In the genomic region with DNA sequence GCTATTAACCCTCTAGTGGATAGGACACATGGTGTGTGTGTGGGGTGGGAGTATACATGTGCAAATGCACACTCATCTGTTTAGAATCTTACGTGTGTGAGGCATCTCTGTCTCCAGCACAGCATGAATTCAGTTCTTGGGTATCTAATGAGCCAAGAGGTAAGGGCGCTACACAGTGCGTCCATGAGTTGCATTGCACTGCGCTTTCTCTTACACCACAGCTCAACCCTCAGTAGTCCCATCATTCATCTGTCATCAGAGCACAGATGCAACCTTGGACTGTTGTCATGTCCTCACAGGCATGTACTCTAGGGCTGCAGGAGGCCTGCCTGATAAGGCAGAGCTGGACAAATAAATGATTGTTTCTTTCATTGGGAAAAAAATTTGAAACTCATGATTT, we compare ENCODE assay signal across 33 mouse cellular contexts. TPM values are rescaled to one million over a fixed set of nuclear protein-coding genes. Genes with fewer than 3 reads are reported as not detected.
DNase-seq lines count a peak whose midpoint lies in the region; ATAC-seq and TF ChIP-seq lines count a peak whose summit lies in the region.
"Had no signal": no experiment of that assay in that cellular context is flagged by ENCODE, and none has a peak within 500 bp of the region (broad histone marks: within the 10 kb centered on the region; RNA-seq: fewer than 3 reads in every experiment).

No protein-coding gene starts in this region.

- H3K9me3 ChIP-seq in liver, postnatal 0 days (ENCODE audit: low read length): no peaks in the 10 kb centered on the region
- H3K9me3 ChIP-seq in liver, embryonic 11.5 days (ENCODE audit: control insufficient read depth, low read length): no peaks in the 10 kb centered on the region
- H3K9me3 ChIP-seq in limb, embryonic 10.5 days (replicated peaks): no peaks in the 10 kb centered on the region
- H3K9me3 ChIP-seq in intestine, embryonic 16.5 days (ENCODE audit: control insufficient read depth, low read length): no peaks in the 10 kb centered on the region
- H3K9me3 ChIP-seq: embryonic facial prominence, embryonic 13.5 days; forebrain, embryonic 10.5 days; heart, embryonic 10.5 days; heart, embryonic 15.5 days; limb, embryonic 15.5 days; midbrain, embryonic 15.5 days; neural tube, embryonic 12.5 days had no signal

- H3K4me2 ChIP-seq in liver, postnatal 0 days (ENCODE audit: low read depth, low read length): no peak overlapping the region
- H3K4me2 ChIP-seq in liver, embryonic 11.5 days: no peak overlapping the region
- no peak overlapping the region for H3K4me2 ChIP-seq in intestine, embryonic 16.5 days (ENCODE audit: low read depth, low read length)
- H3K4me2 ChIP-seq: embryonic facial prominence, embryonic 13.5 days; heart, embryonic 15.5 days; limb, embryonic 15.5 days; midbrain, embryonic 15.5 days; neural tube, embryonic 12.5 days had no signal

- ATAC-seq in liver, postnatal 0 days: peak; percentile 35; the same call in 1 of the 2 replicates
- ATAC-seq in liver, embryonic 11.5 days (replicated peaks; ENCODE audit: low FRiP score): no peak
- ATAC-seq in intestine, embryonic 16.5 days: no peak
- ATAC-seq: forebrain, postnatal 0 days; inflammation-experienced regulatory T-cells, adult 6 months; midbrain, embryonic 15.5 days had no signal

- no peak for TF ChIP-seq EP300 in liver, postnatal 0 days (IDR thresholded peaks at IDR 0.05; ENCODE audit: low read depth)

- no peak overlapping the region for H3K4me3 ChIP-seq in liver, postnatal 0 days (ENCODE audit: low read depth, low read length)
- no peak overlapping the region for H3K4me3 ChIP-seq in liver, embryonic 11.5 days (ENCODE audit: low read depth, low read length)
- H3K4me3 ChIP-seq in limb, embryonic 10.5 days: no peak overlapping the region
- no peak overlapping the region for H3K4me3 ChIP-seq in intestine, embryonic 16.5 days (ENCODE audit: low read length)
- H3K4me3 ChIP-seq: embryonic facial prominence, embryonic 13.5 days; forebrain, embryonic 10.5 days; heart, embryonic 10.5 days; heart, embryonic 15.5 days; limb, embryonic 15.5 days; midbrain, embryonic 15.5 days; neural tube, embryonic 12.5 days had no signal

- peaks cover 4% of the 10 kb centered on the region for H3K4me1 ChIP-seq in liver, postnatal 0 days (ENCODE audit: insufficient read depth)
- peaks cover 14% of the 10 kb centered on the region for H3K4me1 ChIP-seq in liver, embryonic 11.5 days (replicated peaks; ENCODE audit: control insufficient read depth, insufficient read depth, low read length)
- peaks cover 35% of the 10 kb centered on the region for H3K4me1 ChIP-seq in limb, embryonic 10.5 days
- peaks cover 12% of the 10 kb centered on the region for H3K4me1 ChIP-seq in intestine, embryonic 16.5 days (ENCODE audit: control insufficient read depth, insufficient read depth, low read length)

- DNase-seq in liver, postnatal 0 days: no peak
- DNase-seq in liver, embryonic 11.5 days (ENCODE audit: low spot score): no peak
- DNase-seq in right cerebral cortex, postnatal 25 days: peak; percentile 0
- no peak for DNase-seq in right cerebral cortex, adult 2 months (ENCODE audit: low spot score in 2 of 2)
- DNase-seq in limb, embryonic 10.5 days (ENCODE audit: low spot score): no peak
- DNase-seq in frontal cortex, adult 2 months (ENCODE audit: extremely low spot score in 1 of 2, low spot score in 1 of 2): no peak
- DNase-seq: adrenal gland, postnatal 36 days; B cell, adult 2 months; cerebellum, adult 18-20 months; cerebellum, postnatal 10 days; forebrain, postnatal 0 days; gastrocnemius, postnatal 14 days; heart, adult 11 months; heart, postnatal 36 days; kidney, adult 18-20 months; kidney, postnatal 4 days; lung, postnatal 36 days; retina, postnatal 1 day; spleen, adult 18-20 months; thymus, adult 18-20 months; thymus, postnatal 25 days had no signal

- no peaks in the 10 kb centered on the region for H3K27me3 ChIP-seq in liver, postnatal 0 days (ENCODE audit: insufficient read depth, low read length)
- no peaks in the 10 kb centered on the region for H3K27me3 ChIP-seq in liver, embryonic 11.5 days (replicated peaks; ENCODE audit: control insufficient read depth, insufficient read depth, low read length)
- no peaks in the 10 kb centered on the region for H3K27me3 ChIP-seq in limb, embryonic 10.5 days (ENCODE audit: low read depth, poor library complexity, severe bottlenecking)
- no peaks in the 10 kb centered on the region for H3K27me3 ChIP-seq in intestine, embryonic 16.5 days (replicated peaks; ENCODE audit: control insufficient read depth, insufficient read depth, low read length)
- H3K27me3 ChIP-seq: embryonic facial prominence, embryonic 13.5 days; heart, embryonic 15.5 days; limb, embryonic 15.5 days; midbrain, embryonic 15.5 days; neural tube, embryonic 12.5 days had no signal

- H3K36me3 ChIP-seq in liver, postnatal 0 days (replicated peaks; ENCODE audit: insufficient read depth, low read length): no peaks in the 10 kb centered on the region
- no peaks in the 10 kb centered on the region for H3K36me3 ChIP-seq in liver, embryonic 11.5 days (ENCODE audit: control insufficient read depth, insufficient read depth, low read length)
- peaks cover 3% of the 10 kb centered on the region; the same call in 1 of the 2 replicates for H3K36me3 ChIP-seq in limb, embryonic 10.5 days
- no peaks in the 10 kb centered on the region for H3K36me3 ChIP-seq in intestine, embryonic 16.5 days (ENCODE audit: control insufficient read depth, insufficient read depth, low read length)
- H3K36me3 ChIP-seq: embryonic facial prominence, embryonic 13.5 days; forebrain, embryonic 10.5 days; heart, embryonic 10.5 days; heart, embryonic 15.5 days; limb, embryonic 15.5 days; midbrain, embryonic 15.5 days; neural tube, embryonic 12.5 days had no signal

- no peak for TF ChIP-seq CTCF in liver, postnatal 0 days (IDR thresholded peaks at IDR 0.05; ENCODE audit: low read depth)

- WGBS in liver, postnatal 0 days (ENCODE audit: insufficient replicate concordance): 83% methylated on average over 4 of the region's 4 CpGs
- WGBS in liver, embryonic 11.5 days: 87% methylated on average over 4 of the region's 4 CpGs
- 95% methylated on average over 4 of the region's 4 CpGs for WGBS in limb, embryonic 10.5 days
- 88% methylated on average over 4 of the region's 4 CpGs for WGBS in intestine, embryonic 16.5 days

- no peak overlapping the region for H3K9ac ChIP-seq in liver, postnatal 0 days (replicated peaks)
- no peak overlapping the region for H3K9ac ChIP-seq in liver, embryonic 11.5 days (ENCODE audit: low read depth, low read length)
- H3K9ac ChIP-seq in intestine, embryonic 16.5 days (ENCODE audit: low read depth, low read length): no peak overlapping the region
- H3K9ac ChIP-seq: embryonic facial prominence, embryonic 13.5 days; forebrain, postnatal 0 days; heart, embryonic 15.5 days; limb, embryonic 15.5 days; liver, embryonic 14.5 days; midbrain, embryonic 15.5 days; neural tube, embryonic 12.5 days had no signal

- no peak overlapping the region for H3K27ac ChIP-seq in liver, postnatal 0 days (ENCODE audit: low read depth)
- no peak overlapping the region for H3K27ac ChIP-seq in liver, embryonic 11.5 days (ENCODE audit: low read depth, low read length)
- H3K27ac ChIP-seq in limb, embryonic 10.5 days: peak overlapping the region; percentile 94; the same call in 1 of the 2 replicates
- H3K27ac ChIP-seq in intestine, embryonic 16.5 days (ENCODE audit: low read length): no peak overlapping the region
- H3K27ac ChIP-seq: embryonic facial prominence, embryonic 13.5 days; heart, embryonic 10.5 days; heart, embryonic 15.5 days; kidney, postnatal 0 days; limb, embryonic 15.5 days; liver, embryonic 14.5 days; midbrain, embryonic 15.5 days; neural tube, embryonic 12.5 days; stomach, postnatal 0 days had no signal

RNA-seq across cellular contexts. Expression of gene Phc2, which starts 18.0 kb away (rescaled TPM):
- polyA plus RNA-seq in liver, postnatal 0 days (2015; fragmentation: Nextera tagmentation; extraction: Ambion mirVana): 14.6 and 18.7 TPM in 2 replicates
- 39.3 and 40.4 TPM in 2 replicates for polyA plus RNA-seq in liver, embryonic 11.5 days (2014; fragmentation: Nextera tagmentation; extraction: Ambion mirVana)
- polyA plus RNA-seq in limb, embryonic 10.5 days (2016; fragmentation: Nextera tagmentation; extraction: Ambion mirVana): 71.1 and 76.8 TPM in 2 replicates
- 104 and 110 TPM in 2 replicates for polyA plus RNA-seq in frontal cortex, adult 2 months (2012; rRNA removed)
- 9.9 and 10.3 TPM in 2 replicates for polyA plus RNA-seq in intestine, embryonic 16.5 days (2015; fragmentation: Nextera tagmentation; extraction: Ambion mirVana)

RNA-seq across cellular contexts. Expression of gene Tlr12, which starts 54.1 kb away (rescaled TPM):
- polyA plus RNA-seq in liver, postnatal 0 days (2015; fragmentation: Nextera tagmentation; extraction: Ambion mirVana): 1.9 and 2.3 TPM in 2 replicates
- 0.81 and 0.88 TPM in 2 replicates for polyA plus RNA-seq in liver, embryonic 11.5 days (2014; fragmentation: Nextera tagmentation; extraction: Ambion mirVana)
- polyA plus RNA-seq in limb, embryonic 10.5 days (2016; fragmentation: Nextera tagmentation; extraction: Ambion mirVana): 0.87 and 1.3 TPM in 2 replicates
- polyA plus RNA-seq in frontal cortex, adult 2 months (2012; rRNA removed): 0.76 and 1.00 TPM in 2 replicates
- 2.2 and 2.5 TPM in 2 replicates for polyA plus RNA-seq in intestine, embryonic 16.5 days (2015; fragmentation: Nextera tagmentation; extraction: Ambion mirVana)
